Mouse (Mus musculus): ENCODE data around the gene Mrpl39. TPM values are rescaled to one million over a fixed set of nuclear protein-coding genes. Genes with fewer than 3 reads are reported as not detected.

The Mrpl39 gene
- total RNA-seq, 1 experiment from 2014 or later, result 43.5 TPM

DNA sequence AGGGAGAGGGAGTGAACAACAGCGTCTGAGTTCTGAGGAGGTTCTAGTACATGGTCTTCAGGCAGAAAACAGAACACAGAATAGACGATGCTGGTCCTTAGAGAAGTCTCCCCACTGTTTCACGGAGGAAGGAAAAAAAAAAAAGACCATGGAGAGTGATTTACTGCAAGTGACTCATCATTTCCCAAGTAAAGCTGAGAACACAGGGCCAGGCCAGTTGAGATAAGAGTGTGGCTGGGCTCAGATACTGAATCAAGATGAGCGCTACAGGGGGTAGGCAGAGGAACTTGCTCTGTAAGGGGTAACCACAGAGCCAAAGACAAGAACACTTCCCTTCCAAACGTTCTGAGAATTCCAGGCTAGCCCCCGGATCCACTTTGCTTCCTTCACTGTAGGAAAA, 36.8 kb downstream of the Mrpl39 start:
- no peak for DNase-seq

DNA sequence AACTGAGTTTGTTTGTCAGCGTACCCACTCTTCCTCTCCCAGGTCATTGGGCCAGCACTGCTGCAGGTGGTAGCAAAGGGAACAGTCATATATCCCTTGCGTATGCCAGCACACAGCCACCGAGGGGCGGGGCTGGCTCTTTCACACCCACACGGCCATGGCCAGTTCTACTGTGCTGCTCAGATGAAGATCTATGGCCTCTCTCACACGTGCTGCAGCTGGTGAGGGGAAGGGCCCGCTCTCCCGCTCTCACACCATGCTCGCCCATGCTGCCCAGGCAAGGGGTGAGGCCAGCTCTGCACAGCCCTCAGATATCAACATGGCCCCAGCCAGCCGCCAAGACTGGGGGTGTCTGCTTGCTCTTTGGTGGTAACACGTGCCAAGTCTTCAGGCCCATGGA, 39.4 kb downstream of the Mrpl39 start:
- DNase-seq, result no peak

- no peak for DNase-seq
Measured at GRCm38 (mm10) chr16:84681991-84682390, 53.6 kb downstream of the Mrpl39 start.

- DNase-seq, result no peak
Measured at GRCm38 (mm10) chr16:84680760-84681159, 54.8 kb downstream of the Mrpl39 start.

GRCm38 (mm10) chr16:84677292-84677691, 58.2 kb downstream of the Mrpl39 start:
- DNase-seq, result no peak

Small RNA genes within 50 kb of the gene (microRNA-seq; reads per million reads assigned to microRNA genes)
- 387 to 450 reads per million in 2 experiments for gene Mir155

Other genes with a start within 250 kb of the Mrpl39 start
- gene A730009L09Rik, start 220.6 kb downstream of the Mrpl39 start, total RNA-seq (2021), result not detected in 2 replicates
- gene Jam2, start 38.4 kb upstream of the Mrpl39 start, total RNA-seq (2021), result 10.1 and 11.7 TPM in 2 replicates
- gene Gabpa, start 99.2 kb upstream of the Mrpl39 start, total RNA-seq (2021), result 47.4 and 49.2 TPM in 2 replicates
- gene Atp5j, start 99.9 kb upstream of the Mrpl39 start, total RNA-seq (2021), result 504 and 526 TPM in 2 replicates

All from adrenal gland, postnatal 25 days (tissue).